Mouse (Mus musculus): Measurements from ENCODE around the gene Nr4a2.

Nr4a2 gene

DNA sequence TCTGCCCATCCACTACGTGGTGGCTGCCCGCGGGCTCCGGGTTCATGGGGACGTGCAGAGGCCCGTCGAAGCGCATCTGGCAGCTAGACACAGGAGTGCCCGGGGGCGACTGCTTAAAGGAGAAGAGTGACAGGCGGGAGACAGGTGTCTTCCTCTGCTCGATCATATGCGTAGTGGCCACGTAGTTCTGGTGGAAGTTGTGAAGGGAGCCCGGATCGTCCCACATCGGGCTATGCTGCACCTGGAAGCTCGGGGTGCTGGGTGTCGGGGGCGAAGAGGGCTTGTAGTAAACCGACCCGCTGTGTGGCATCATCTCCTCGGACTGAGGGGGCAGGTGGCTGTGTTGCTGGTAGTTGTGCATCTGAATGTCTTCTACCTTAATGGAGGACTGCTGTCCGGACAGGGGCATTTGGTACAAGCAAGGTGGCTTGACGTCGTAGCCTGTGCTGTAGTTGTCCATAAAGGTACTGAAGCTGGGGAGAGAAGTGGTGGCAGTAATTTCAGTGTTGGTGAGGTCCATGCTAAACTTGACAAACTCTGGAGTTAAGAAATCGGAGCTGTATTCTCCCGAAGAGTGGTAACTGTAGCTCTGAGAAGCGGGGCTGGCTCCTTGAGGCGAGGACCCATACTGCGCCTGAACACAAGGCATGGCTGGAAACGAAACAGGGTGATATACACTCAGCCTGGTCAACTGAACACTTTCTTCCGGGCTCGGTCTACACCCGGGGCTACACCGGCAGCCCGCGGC is 11.8 kb downstream of the Nr4a2 start:
- no peak for DNase-seq (ENCODE audit: low spot score)

DNA sequence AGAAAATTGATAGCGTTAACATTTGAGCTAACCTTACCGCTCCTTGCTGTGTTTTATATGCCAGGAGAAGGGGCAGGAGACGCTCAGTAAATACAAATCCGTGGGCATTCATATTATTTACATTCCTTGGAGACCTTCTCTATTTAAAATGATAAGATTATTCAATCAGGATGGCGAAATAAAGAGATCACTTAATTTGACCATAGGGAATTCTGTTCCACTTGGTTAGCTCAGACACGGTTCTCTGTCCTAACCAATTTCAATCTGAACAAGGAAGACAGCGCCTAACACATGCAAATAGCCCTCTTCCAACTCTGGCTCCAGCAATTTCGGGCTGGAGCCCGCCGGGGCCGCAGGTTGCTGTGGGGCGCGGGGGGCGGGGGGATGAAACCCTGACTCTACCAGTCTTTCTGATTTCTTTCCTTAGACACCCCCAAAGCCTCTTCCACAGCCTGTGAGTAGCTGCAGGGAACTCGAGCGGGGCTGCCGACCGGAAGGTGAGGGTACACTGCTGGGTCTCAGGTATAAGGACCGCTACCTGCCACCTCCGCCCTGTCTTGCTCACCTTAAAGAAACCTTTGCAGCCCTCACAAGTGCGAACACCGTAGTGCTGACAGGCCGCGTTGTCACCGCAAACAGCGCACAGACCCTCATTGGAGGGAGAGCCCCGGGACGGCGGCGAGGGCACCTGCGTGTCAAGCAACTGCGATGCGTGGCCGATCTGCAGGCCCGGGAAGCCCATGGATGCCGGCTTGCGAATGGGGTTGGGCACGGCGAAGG is 12.6 kb downstream of the Nr4a2 start:
- no peak for DNase-seq (ENCODE audit: low spot score)

GRCm38 (mm10) chr2:57110401-57110800 is 13.4 kb downstream of the Nr4a2 start:
- DNase-seq (ENCODE audit: low spot score): no peak

- no peak for DNase-seq (ENCODE audit: low spot score)
Measured at GRCm38 (mm10) chr2:57109926-57110325, 13.9 kb downstream of the Nr4a2 start.

GRCm38 (mm10) chr2:57109301-57109700 is 14.5 kb downstream of the Nr4a2 start:
- no peak for DNase-seq (ENCODE audit: low spot score)

- DNase-seq (ENCODE audit: low spot score): no peak
Measured at GRCm38 (mm10) chr2:57108349-57108930, 15.4 kb downstream of the Nr4a2 start.

GRCm38 (mm10) chr2:57105401-57105800 is 18.4 kb downstream of the Nr4a2 start:
- no peak for DNase-seq (ENCODE audit: low spot score)

- DNase-seq (ENCODE audit: low spot score): no peak
Measured at GRCm38 (mm10) chr2:57104731-57105130, 19.1 kb downstream of the Nr4a2 start.

DNA sequence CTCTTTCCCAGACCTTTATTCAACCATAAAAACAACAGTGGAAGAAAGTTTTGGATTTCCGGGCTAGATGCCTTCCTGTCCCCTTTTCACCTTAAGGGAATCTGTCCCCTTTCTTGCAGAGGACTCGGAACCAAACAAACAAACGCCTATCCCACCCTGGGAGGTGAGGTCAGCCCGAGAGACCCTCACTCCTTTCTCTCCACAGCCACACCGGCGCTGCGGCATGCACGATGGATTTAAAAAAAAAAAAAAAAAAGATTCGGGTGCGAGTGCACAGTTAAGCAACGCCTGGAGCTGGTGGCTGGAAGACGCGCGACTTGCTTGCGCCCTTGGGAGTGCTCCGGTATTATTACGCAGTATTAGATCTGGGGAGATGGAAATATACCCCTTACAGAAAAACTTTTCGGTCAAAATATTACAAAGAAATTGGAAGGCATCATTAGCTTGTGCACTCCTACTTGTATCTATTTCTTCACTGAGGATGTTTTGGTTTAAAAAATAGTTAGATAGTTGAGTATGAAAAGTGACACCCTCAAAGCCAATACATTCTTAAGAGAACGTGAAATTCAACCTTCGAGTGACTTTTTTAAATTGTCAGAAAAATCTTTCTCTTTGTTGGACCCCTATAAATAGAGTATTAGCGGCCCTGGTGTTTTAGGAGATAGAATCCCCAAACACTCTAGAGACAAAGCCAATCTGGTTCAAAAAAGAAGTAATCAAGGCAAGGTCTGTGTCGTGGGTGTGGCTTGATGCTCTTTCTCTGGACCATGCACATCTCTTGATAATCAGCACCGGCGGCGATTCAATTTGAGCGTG is 19.8 kb downstream of the Nr4a2 start:
- DNase-seq (ENCODE audit: low spot score): no peak

- DNase-seq (ENCODE audit: low spot score): no peak
Measured at GRCm38 (mm10) chr2:57102856-57103844, 20.7 kb downstream of the Nr4a2 start.

DNA sequence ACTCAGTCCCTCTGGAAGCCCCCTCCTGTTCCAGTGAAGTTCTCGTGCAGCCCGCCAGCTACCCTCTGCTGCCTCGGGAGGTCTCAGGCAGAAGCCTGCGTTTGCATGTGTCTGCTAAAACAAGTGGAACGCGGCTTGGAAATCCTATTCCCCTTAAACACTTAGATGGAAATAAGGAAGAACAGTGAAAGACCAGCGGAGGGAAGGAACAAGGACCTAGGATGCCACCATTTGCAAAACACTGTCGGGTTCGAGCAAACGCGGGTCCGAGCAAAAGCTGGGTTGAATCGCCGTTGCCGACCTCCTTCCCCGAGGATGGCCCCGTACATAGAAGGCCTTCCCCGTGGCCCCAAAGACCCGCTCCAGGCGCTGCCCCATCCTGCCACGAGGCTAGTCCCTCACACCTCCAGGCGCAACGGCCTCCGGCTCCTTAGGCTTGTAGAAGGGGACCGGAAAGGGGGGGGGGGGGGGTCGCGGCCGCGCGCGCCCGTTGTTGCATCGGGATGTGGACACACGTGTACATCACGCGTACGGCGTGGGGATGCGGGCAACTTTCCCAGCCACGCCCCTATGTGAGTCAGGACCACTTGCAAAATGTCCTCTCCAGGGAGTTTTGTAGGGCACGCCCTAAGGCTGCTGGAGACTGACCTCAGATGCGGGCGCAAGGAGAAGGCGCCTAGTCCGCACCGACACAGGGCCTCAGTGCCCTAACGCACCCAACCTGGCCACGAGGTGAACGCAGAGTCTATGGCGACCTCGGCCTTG is 21.5 kb downstream of the Nr4a2 start:
- no peak for DNase-seq (ENCODE audit: low spot score)

DNA sequence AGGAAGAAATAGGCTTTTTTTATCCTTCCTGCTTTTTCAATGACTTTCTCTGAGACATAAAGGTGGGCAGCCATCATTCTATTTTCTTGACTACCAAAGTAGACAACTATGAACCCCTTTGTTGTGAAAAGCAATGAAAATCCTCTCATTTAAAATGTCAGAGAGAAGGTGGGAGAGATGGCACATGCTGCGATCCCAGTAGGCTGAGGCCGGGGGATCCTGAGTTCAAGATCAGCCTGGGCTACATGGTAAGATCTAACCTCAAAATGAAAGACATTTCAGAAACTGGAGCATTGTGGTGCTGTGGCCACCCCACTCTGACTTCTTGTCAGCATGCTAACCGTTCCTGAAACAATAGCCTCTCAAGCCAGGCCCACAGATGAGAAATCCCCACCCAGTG is 23.6 kb downstream of the Nr4a2 start:
- DNase-seq (ENCODE audit: low spot score): no peak

- DNase-seq (ENCODE audit: low spot score): no peak
Measured at GRCm38 (mm10) chr2:57072452-57072851, 51.4 kb downstream of the Nr4a2 start.

DNA sequence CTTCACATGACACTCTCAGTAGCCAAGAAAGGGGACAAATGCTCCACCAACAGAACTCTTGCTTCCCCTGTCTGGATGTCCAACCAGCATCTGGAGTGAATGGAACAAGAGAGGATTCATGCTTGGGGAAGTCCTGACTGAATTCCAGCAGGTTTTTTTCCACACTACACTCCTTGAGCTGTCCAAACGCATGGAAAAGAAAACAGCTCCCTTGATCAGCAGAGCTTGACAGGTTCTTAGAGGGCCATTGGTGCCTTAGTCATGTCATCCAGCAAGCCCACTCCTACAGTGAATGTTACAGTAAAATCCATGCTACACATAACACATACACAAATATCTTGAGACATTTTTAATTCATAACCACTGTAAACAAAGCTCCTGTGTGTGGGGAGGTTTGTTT is 60.3 kb downstream of the Nr4a2 start:
- no peak for DNase-seq (ENCODE audit: low spot score)
